Mouse (Mus musculus) layer of hippocampus, adult 2 months (tissue): ENCODE measurements around the gene Itprid1. TPM values are rescaled to one million over a fixed set of nuclear protein-coding genes. Genes with fewer than 3 reads are reported as not detected.

ENCODE experiments used
- DNase-seq, 2 experiments: peaks; one replicate each; pipeline ENCODE4 v3.0.0; 2022; ENCODE audit warnings: low spot score in 2 of 2
- H3K27ac ChIP-seq: fragments of 200-600 bp; 2 replicates; pipeline ENCODE4 v1.8.1; 2022
- H3K4me3 ChIP-seq: fragments of 200-600 bp; 2 replicates; pipeline ENCODE4 v1.8.1; 2022; ENCODE audit warnings: mild to moderate bottlenecking
- CTCF ChIP-seq: fragments of 200-600 bp; conservative IDR thresholded peaks from 2 replicates; pipeline ENCODE4 v1.8.1; 2022; ENCODE audit warnings: antibody characterized with exemption, mild to moderate bottlenecking, moderate library complexity
- long read RNA-seq, 2 experiments: library from polyadenylated mRNA; stranded (forward); transcript quantifications; one replicate each; pipeline ENCODE4 v2.0.0; 2021; ENCODE audit warnings: borderline mapping rate in 2 of 2
- total RNA-seq, 2 experiments: library from RNA; stranded (reverse); gene quantifications; 2 replicates each; pipeline ENCODE4 v1.2.3; 2021

Itprid1 gene
- total RNA-seq: 1 to 10 TPM in 1 of 2 experiments, under 1 TPM in 1; 1.00 to 1.0 TPM
- long read RNA-seq, experiment 1: 0 reads
- long read RNA-seq, experiment 2, partial matches to known transcripts: 1 of 3 reads
- long read RNA-seq, experiment 2, other reads (novel, unspliced or antisense): 1 of 3 reads

- no peak for DNase-seq
- no peak for TF ChIP-seq CTCF
- Histone ChIP-seq H3K27ac (no peak within 1 kb of the TSS), H3K4me3 (no peak within 1 kb of the TSS)
Observed at GRCm38 (mm10) chr6:55836650-55837320, at the start of gene Itprid1. Gene Itprid1, plus strand, starts transcription at chr6:55836895.

- Histone ChIP-seq H3K4me3 (no peak overlapping the region), H3K27ac (0 out of 2 replicates have a peak overlapping the region, but pooled peaks have one; percentile 28)
- TF ChIP-seq CTCF: no peak
- no peak for DNase-seq
Observed at GRCm38 (mm10) chr6:55789557-55789956, 47.1 kb upstream of the Itprid1 start.

- Histone ChIP-seq H3K27ac (peak overlapping the region; percentile 85), H3K4me3 (no peak overlapping the region)
- no peak for DNase-seq
- TF ChIP-seq CTCF: peak; percentile 44
Observed at GRCm38 (mm10) chr6:55791852-55792496, 44.7 kb upstream of the Itprid1 start.

GRCm38 (mm10) chr6:55792536-55792935 lies 44.2 kb upstream of the Itprid1 start:
- no peak overlapping the region for H3K4me3 ChIP-seq
- peak in 1 of 2 experiments; percentile 57 for DNase-seq
- no peak for TF ChIP-seq CTCF
- peak overlapping the region; percentile 85 for H3K27ac ChIP-seq

GRCm38 (mm10) chr6:55802686-55803085 lies 34.0 kb upstream of the Itprid1 start:
- no peak for DNase-seq
- Histone ChIP-seq H3K4me3 (no peak overlapping the region), H3K27ac (no peak overlapping the region)
- TF ChIP-seq CTCF: no peak

- H3K27ac ChIP-seq: peak overlapping the region; percentile 84
- no peak overlapping the region for H3K4me3 ChIP-seq
- no peak for DNase-seq
- no peak for TF ChIP-seq CTCF
Observed at GRCm38 (mm10) chr6:55803357-55803756, 33.3 kb upstream of the Itprid1 start.

GRCm38 (mm10) chr6:55803991-55804680 lies 32.6 kb upstream of the Itprid1 start:
- H3K27ac ChIP-seq: peak overlapping the region; percentile 84
- DNase-seq: peak; percentile 68 to 70
- no peak overlapping the region for H3K4me3 ChIP-seq
- peak; percentile 84 for TF ChIP-seq CTCF

GRCm38 (mm10) chr6:55804681-55805000 lies 32.1 kb upstream of the Itprid1 start:
- no peak for TF ChIP-seq CTCF
- no peak for DNase-seq
- Histone ChIP-seq H3K27ac (peak overlapping the region; percentile 84), H3K4me3 (no peak overlapping the region)

- DNase-seq: no peak
- H3K27ac ChIP-seq: peak overlapping the region; percentile 84
- H3K4me3 ChIP-seq: no peak overlapping the region
- no peak for TF ChIP-seq CTCF
Observed at GRCm38 (mm10) chr6:55805291-55806137, 31.2 kb upstream of the Itprid1 start.

- no peak for TF ChIP-seq CTCF
- H3K4me3 ChIP-seq: no peak overlapping the region
- no peak for DNase-seq
- H3K27ac ChIP-seq: peak overlapping the region; percentile 77; the same call in 1 of the 2 replicates
Observed at GRCm38 (mm10) chr6:55806537-55806936, 30.2 kb upstream of the Itprid1 start.

GRCm38 (mm10) chr6:55808692-55809091 lies 28.0 kb upstream of the Itprid1 start:
- peak overlapping the region; percentile 77 for H3K27ac ChIP-seq
- peak in 1 of 2 experiments; percentile 54 for DNase-seq
- no peak for TF ChIP-seq CTCF

GRCm38 (mm10) chr6:55811153-55811552 lies 25.5 kb upstream of the Itprid1 start:
- TF ChIP-seq CTCF: no peak
- DNase-seq: peak; percentile 50 to 84
- H3K4me3 ChIP-seq: no peak overlapping the region
- H3K27ac ChIP-seq: peak overlapping the region; percentile 79

More at GRCm38 (mm10) chr6:55808692-55809091, 28.0 kb upstream of the Itprid1 start:
- H3K4me3 ChIP-seq: no peak overlapping the region
